Mouse (Mus musculus) hindbrain, embryonic 11.5 days (tissue): Measurements from ENCODE around the gene Gclc. TPM values are rescaled to one million over a fixed set of nuclear protein-coding genes. Genes with fewer than 3 reads are reported as not detected.
A peak's percentile ranks its signal among the peaks of the same experiment; 100 is the strongest.
"Not testable (repeated sequence)": the region's sequence is repeated elsewhere in the genome, so short reads cannot be mapped to it uniquely, and the experiment has no call there.

Experiments used
- ATAC-seq: fragments of 200-750 bp; cut with Nextera tagmentation; 2 replicates; pipeline ENCODE4 v1.8.0; 2017; ENCODE audit warnings: mild to moderate bottlenecking, moderate TSS enrichment, moderate library complexity; ENCODE audit not compliant: low FRiP score
- DNase-seq: peaks from one replicate; pipeline ENCODE4 v3.0.0-alpha.2; 2015; ENCODE audit warnings: low spot score
- H3K27ac ChIP-seq: fragments of 300-500 bp; sonication (generic); 2 replicates; pipeline ENCODE4 v1.5.1; 2014; ENCODE audit warnings: mild to moderate bottlenecking, low read depth, low read length
- H3K27me3 ChIP-seq: fragments of 300-500 bp; sonication (generic); 2 replicates; pipeline ENCODE4 v1.6.1; 2014; ENCODE audit warnings: mild to moderate bottlenecking, low read length, moderate library complexity, mixed read lengths; ENCODE audit not compliant: control insufficient read depth, insufficient read depth
- H3K36me3 ChIP-seq: fragments of 300-500 bp; sonication (generic); 2 replicates; pipeline ENCODE4 v1.6.1; 2014; ENCODE audit warnings: mild to moderate bottlenecking, low read length, moderate library complexity, mixed read lengths; ENCODE audit not compliant: control insufficient read depth, insufficient read depth
- H3K4me1 ChIP-seq: fragments of 300-500 bp; sonication (generic); replicated peaks from 2 replicates; pipeline ENCODE4 v1.6.1; 2014; ENCODE audit warnings: low read length, mixed read lengths; ENCODE audit not compliant: control insufficient read depth, insufficient read depth
- H3K4me2 ChIP-seq: fragments of 300-500 bp; sonication (generic); replicated peaks from 2 replicates; pipeline ENCODE4 v1.6.1; 2014; ENCODE audit warnings: mild to moderate bottlenecking, low read depth, low read length
- H3K4me3 ChIP-seq: fragments of 300-500 bp; sonication (generic); 2 replicates; pipeline ENCODE4 v1.5.1; 2014; ENCODE audit warnings: low read depth, low read length
- H3K9ac ChIP-seq: fragments of 300-500 bp; sonication (generic); 2 replicates; pipeline ENCODE4 v1.6.1; 2014; ENCODE audit warnings: low read depth, low read length
- H3K9me3 ChIP-seq: fragments of 300-500 bp; sonication (generic); 2 replicates; pipeline ENCODE4 v1.6.1; 2016; ENCODE audit warnings: low read length; ENCODE audit not compliant: control insufficient read depth
- WGBS: fragments of 180-500 bp; shearing (Covaris S2); extraction: QIAGEN DNeasy Blood & Tissue Kit; methylation state at CpG from one replicate; pipeline ENCODE4 v1.1.7; 2014; 5-methylcytosine and 5-hydroxymethylcytosine counted together
- polyA plus RNA-seq: library from polyadenylated mRNA; unstranded; fragments of >200 nt; fragmentation: Nextera tagmentation; extraction: Ambion mirVana; gene quantifications from 2 replicates; pipeline ENCODE4 v1.2.1, GENCODE M21; 2014

The Gclc gene
- polyA plus RNA-seq, 1 experiment from 2014 or later = 19.5 TPM

GRCm38 (mm10) chr9:77732067-77732466 is 22.3 kb upstream of the Gclc start:
- no peak overlapping the region for H3K27ac ChIP-seq
- no peak overlapping the region for H3K4me3 ChIP-seq
- H3K9ac ChIP-seq = no peak overlapping the region
- ATAC-seq (no peak), DNase-seq (no peak)
- H3K4me2 ChIP-seq = no peak overlapping the region
- H3K4me1 ChIP-seq = no peaks in the 10 kb centered on the region
- H3K27me3 ChIP-seq = no peaks in the 10 kb centered on the region
- no peaks in the 10 kb centered on the region for H3K9me3 ChIP-seq
- H3K36me3 ChIP-seq = no peaks in the 10 kb centered on the region
- WGBS = 71% methylated on average over 3 of the region's 3 CpGs

GRCm38 (mm10) chr9:77737298-77738041 is 16.9 kb upstream of the Gclc start:
- Histone ChIP-seq H3K27ac (no peak overlapping the region), H3K4me2 (no peak overlapping the region), H3K4me1 (no peaks in the 10 kb centered on the region), H3K4me3 (no peak overlapping the region), H3K9ac (no peak overlapping the region), H3K36me3 (no peaks in the 10 kb centered on the region), H3K27me3 (no peaks in the 10 kb centered on the region), H3K9me3 (no peaks in the 10 kb centered on the region)
- no peak for DNase-seq
- WGBS = 90% methylated on average over 6 of the region's 6 CpGs
- no peak for ATAC-seq

- no peak for DNase-seq
- 82% methylated on average over 1 of the region's 1 CpGs for WGBS
- Histone ChIP-seq H3K27ac (no peak overlapping the region), H3K9me3 (no peaks in the 10 kb centered on the region), H3K4me1 (no peaks in the 10 kb centered on the region), H3K27me3 (no peaks in the 10 kb centered on the region), H3K36me3 (no peaks in the 10 kb centered on the region), H3K4me2 (no peak overlapping the region), H3K4me3 (no peak overlapping the region), H3K9ac (no peak overlapping the region)
- no peak for ATAC-seq
Observed at GRCm38 (mm10) chr9:77741452-77741851, 12.9 kb upstream of the Gclc start.

- Histone ChIP-seq H3K36me3 (no peaks in the 10 kb centered on the region), H3K9me3 (no peaks in the 10 kb centered on the region), H3K9ac (no peak overlapping the region), H3K4me2 (no peak overlapping the region), H3K4me1 (no peaks in the 10 kb centered on the region), H3K4me3 (no peak overlapping the region), H3K27me3 (no peaks in the 10 kb centered on the region), H3K27ac (no peak overlapping the region)
- ATAC-seq (no peak), DNase-seq (no peak)
- WGBS = 76% methylated on average over 3 of the region's 3 CpGs
Observed at GRCm38 (mm10) chr9:77744798-77745197, 9.5 kb upstream of the Gclc start.

DNA sequence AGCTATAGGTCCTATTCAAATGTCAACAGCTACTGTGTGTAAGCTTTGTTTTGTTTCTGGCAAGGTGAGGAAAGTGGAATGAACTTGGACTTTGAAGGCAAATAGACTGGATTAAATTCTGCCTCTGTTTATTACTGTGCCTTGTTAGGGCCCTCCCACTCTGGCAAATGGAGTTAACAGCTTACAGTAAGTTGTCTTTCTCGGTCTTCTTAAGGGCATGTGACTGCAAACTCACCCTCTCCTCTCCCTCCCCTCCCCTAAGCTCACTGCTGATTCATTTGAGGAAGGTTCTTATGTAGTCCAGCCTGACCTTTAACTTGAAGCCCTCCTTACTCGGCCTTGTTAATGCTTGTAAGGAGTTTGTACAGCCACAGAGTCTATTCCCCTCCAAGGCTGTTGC is 8.0 kb upstream of the Gclc start:
- Histone ChIP-seq H3K4me2 (no peak overlapping the region), H3K4me1 (no peaks in the 10 kb centered on the region), H3K36me3 (no peaks in the 10 kb centered on the region), H3K27ac (no peak overlapping the region), H3K9ac (no peak overlapping the region), H3K4me3 (no peak overlapping the region), H3K27me3 (no peaks in the 10 kb centered on the region), H3K9me3 (no peaks in the 10 kb centered on the region)
- DNase-seq (no peak), ATAC-seq (no peak)
- 70% methylated on average over 2 of the region's 2 CpGs for WGBS

- not testable (repeated sequence) for H3K4me3 ChIP-seq, H3K27ac ChIP-seq, ATAC-seq, H3K4me2 ChIP-seq, DNase-seq, H3K9ac ChIP-seq, H3K27me3 ChIP-seq, H3K9me3 ChIP-seq, H3K36me3 ChIP-seq, H3K4me1 ChIP-seq
- 93% methylated on average over 1 of the region's 1 CpGs for WGBS
Observed at GRCm38 (mm10) chr9:77748292-77748691, 6.0 kb upstream of the Gclc start.

DNA sequence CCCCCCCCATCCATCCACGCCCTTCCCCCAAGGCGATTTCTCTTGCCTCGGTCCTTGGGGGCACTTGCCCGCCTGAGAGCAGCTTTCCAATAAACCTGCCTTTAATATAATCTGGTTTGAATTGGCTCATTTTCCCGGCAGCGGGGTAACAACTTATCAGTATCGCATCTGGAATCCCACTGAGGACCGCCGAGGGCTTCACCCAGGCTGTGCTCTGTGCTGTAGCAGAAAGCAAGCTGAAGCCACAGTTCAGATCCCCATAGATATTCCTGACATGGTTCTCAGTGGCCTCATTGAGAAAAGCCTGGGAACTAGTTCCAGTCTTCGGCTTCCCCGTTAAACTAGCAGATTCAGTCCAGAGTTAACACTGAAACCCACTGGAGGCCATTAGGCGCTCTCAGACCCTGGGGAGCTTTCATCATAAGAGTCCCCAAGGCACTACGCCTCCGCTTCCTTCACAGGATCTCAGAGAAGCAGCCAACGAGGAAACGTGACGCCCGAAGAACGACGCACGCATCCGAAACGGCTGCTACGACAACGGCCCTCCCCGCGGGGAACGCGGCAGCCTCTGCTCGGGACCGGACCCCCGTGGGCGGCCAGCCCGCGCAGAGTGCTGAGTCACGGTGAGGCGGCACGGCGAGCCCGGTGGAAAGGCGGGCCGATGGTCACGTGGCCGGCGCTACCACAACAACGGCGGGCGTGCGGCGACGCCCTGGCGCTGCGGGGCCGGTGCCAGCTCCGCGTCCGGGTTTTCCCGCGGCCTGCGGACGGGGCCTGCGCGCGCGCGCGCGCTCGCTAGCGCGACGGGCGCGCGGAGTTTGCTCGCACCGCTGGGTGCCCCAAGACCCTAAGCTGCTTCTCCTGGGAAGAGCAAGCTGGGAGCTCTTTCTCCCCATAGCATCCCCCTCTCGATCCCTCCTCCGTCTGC is 3.9 kb upstream of the Gclc start:
- Histone ChIP-seq H3K4me1 (no peaks in the 10 kb centered on the region), H3K27ac (peak overlapping the region; percentile 85), H3K9ac (peak overlapping the region; percentile 66), H3K27me3 (no peaks in the 10 kb centered on the region), H3K9me3 (no peaks in the 10 kb centered on the region), H3K36me3 (no peaks in the 10 kb centered on the region), H3K4me3 (peak overlapping the region; percentile 60), H3K4me2 (peak overlapping the region; percentile 71)
- ATAC-seq = peak; percentile 88
- DNase-seq = peak; percentile 92
- under 1% methylated on average over 78 of the region's 79 CpGs for WGBS

- H3K9ac ChIP-seq = peak overlapping the region; percentile 66
- no peaks in the 10 kb centered on the region for H3K4me1 ChIP-seq
- H3K36me3 ChIP-seq = no peaks in the 10 kb centered on the region
- no peaks in the 10 kb centered on the region for H3K27me3 ChIP-seq
- H3K4me3 ChIP-seq = peak overlapping the region; percentile 60
- H3K9me3 ChIP-seq = no peaks in the 10 kb centered on the region
- WGBS = 1% methylated on average over 12 of the region's 12 CpGs
- ATAC-seq = peak; percentile 8
- peak overlapping the region; percentile 85 for H3K27ac ChIP-seq
- peak overlapping the region; percentile 71 for H3K4me2 ChIP-seq
- no peak for DNase-seq
Observed at GRCm38 (mm10) chr9:77751091-77751521, 3.2 kb upstream of the Gclc start.
